Mouse (Mus musculus) induced T-regulatory cell, adult 2 months (primary cell): ENCODE measurements at regions not wholly inside any gene's neighbourhood (a gene's known extent, or its start where the extent isn't known, plus 50 kb on each side); places are given as distances from the start of the nearest gene placed in this dataset.

ENCODE experiments used
- DNase-seq: peaks from one replicate; pipeline ENCODE4 v3.0.0-alpha.2; 2012; ENCODE audit warnings: low read depth

GRCm38 (mm10) chr17:48592457-48592856 is 137.8 kb downstream of the Unc5cl start:
- DNase-seq = no peak

- DNase-seq = no peak
These were observed 140.8 kb downstream of the Unc5cl start for GRCm38 (mm10) chr17:48595418-48595963.

- peak; percentile 39 for DNase-seq
These were observed 141.7 kb downstream of the Unc5cl start for GRCm38 (mm10) chr17:48596406-48596805.

- DNase-seq = peak; percentile 6
These were observed 142.6 kb downstream of the Unc5cl start for GRCm38 (mm10) chr17:48597301-48597700.

- no peak for DNase-seq
These were observed 143.9 kb downstream of the Unc5cl start for GRCm38 (mm10) chr17:48598471-48599141.

GRCm38 (mm10) chr17:48600176-48600575 is 145.5 kb downstream of the Unc5cl start:
- DNase-seq = no peak

- DNase-seq = peak; percentile 67
These were observed 147.9 kb downstream of the Unc5cl start for GRCm38 (mm10) chr17:48602554-48602953.

GRCm38 (mm10) chr17:48606767-48607166 is 152.1 kb downstream of the Unc5cl start:
- no peak for DNase-seq

- DNase-seq = no peak
These were observed 153.6 kb downstream of the Unc5cl start for GRCm38 (mm10) chr17:48608315-48608714.

GRCm38 (mm10) chr17:48610107-48610506 is 155.4 kb downstream of the Unc5cl start:
- no peak for DNase-seq

- no peak for DNase-seq
These were observed 156.1 kb downstream of the Unc5cl start for GRCm38 (mm10) chr17:48610806-48611205.

GRCm38 (mm10) chr17:48613491-48613890 is 158.8 kb downstream of the Unc5cl start:
- peak; percentile 9 for DNase-seq

- DNase-seq = no peak
These were observed 160.5 kb downstream of the Unc5cl start for GRCm38 (mm10) chr17:48615248-48615647.

GRCm38 (mm10) chr17:48616205-48616604 is 161.5 kb downstream of the Unc5cl start:
- no peak for DNase-seq

GRCm38 (mm10) chr17:48620896-48621295 is 166.2 kb downstream of the Unc5cl start:
- no peak for DNase-seq

- no peak for DNase-seq
These were observed 167.0 kb downstream of the Unc5cl start for GRCm38 (mm10) chr17:48621676-48622075.

- DNase-seq = no peak
These were observed 170.2 kb downstream of the Unc5cl start for GRCm38 (mm10) chr17:48624937-48625336.

GRCm38 (mm10) chr17:48625971-48626370 is 171.3 kb downstream of the Unc5cl start:
- no peak for DNase-seq

GRCm38 (mm10) chr17:48639611-48640010 is 184.9 kb downstream of the Unc5cl start:
- DNase-seq = no peak

GRCm38 (mm10) chr17:48643533-48644019 is 188.9 kb downstream of the Unc5cl start:
- DNase-seq = no peak

- DNase-seq = peak; percentile 1
These were observed 190.4 kb downstream of the Unc5cl start for GRCm38 (mm10) chr17:48645056-48645455.

- peak; percentile 20 for DNase-seq
These were observed 192.0 kb downstream of the Unc5cl start for GRCm38 (mm10) chr17:48646626-48647195.

GRCm38 (mm10) chr17:48647431-48647830 is 192.7 kb downstream of the Unc5cl start:
- DNase-seq = peak; percentile 30
